Mouse (Mus musculus) kidney, adult 2 months (tissue): ENCODE results near the gene Scml4. TPM values are rescaled to one million over a fixed set of nuclear protein-coding genes. Genes with fewer than 3 reads are reported as not detected.
A peak's percentile ranks its signal among the peaks of the same experiment; 100 is the strongest.

Experiments used
- DNase-seq: peaks from one replicate; pipeline ENCODE4 v3.0.0; 2021
- H3K27ac ChIP-seq: fragments of 200-500 bp; 2 replicates; pipeline ENCODE4 v1.5.1; 2012; ENCODE audit warnings: low read depth, low read length, control low read depth, inconsistent platforms; ENCODE audit not compliant: insufficient read depth
- H3K27me3 ChIP-seq: fragments of 200-500 bp; replicated peaks from 2 replicates; pipeline ENCODE4 v1.6.1; 2012; ENCODE audit warnings: mild to moderate bottlenecking, moderate library complexity, low read length, inconsistent platforms; ENCODE audit not compliant: control insufficient read depth, insufficient read depth
- H3K36me3 ChIP-seq: fragments of 200-500 bp; 2 replicates; pipeline ENCODE4 v1.6.1; 2012; ENCODE audit warnings: mild to moderate bottlenecking, moderate library complexity, low read length, inconsistent platforms; ENCODE audit not compliant: control insufficient read depth, insufficient read depth
- H3K4me1 ChIP-seq: fragments of 200-500 bp; 2 replicates; pipeline ENCODE4 v1.6.1; 2011; ENCODE audit warnings: low read length; ENCODE audit not compliant: control insufficient read depth, insufficient read depth
- H3K4me3 ChIP-seq: fragments of 200-500 bp; 2 replicates; pipeline ENCODE4 v1.5.1; 2011; ENCODE audit warnings: mild to moderate bottlenecking, low read depth, low read length, control low read depth; ENCODE audit not compliant: insufficient read depth
- CTCF ChIP-seq: fragments of 200-500 bp; conservative IDR thresholded peaks from 2 replicates; pipeline ENCODE4 v1.5.1; 2011; ENCODE audit warnings: low read depth, mild to moderate bottlenecking, control low read depth, low read length, moderate library complexity, mixed read lengths; ENCODE audit not compliant: insufficient read depth, insufficient read length
- POLR2A ChIP-seq: fragments of 200-500 bp; IDR thresholded peaks from one replicate; pipeline ENCODE4 v1.6.1; 2011; ENCODE audit warnings: low read depth, low read length, control low read depth
- WGBS: fragments of 180-500 bp; shearing (Covaris S2); methylation state at CpG from one replicate; pipeline ENCODE4 v1.1.7; 2018; 5-methylcytosine and 5-hydroxymethylcytosine counted together
- polyA plus RNA-seq: library from polyadenylated mRNA; depleted of rRNA; stranded (reverse); fragments of >200 nt; gene quantifications from 2 replicates; pipeline ENCODE4 v1.2.3, GENCODE M21; 2012

Scml4 gene
- polyA plus RNA-seq, 1 experiment = 2.2 TPM

DNA sequence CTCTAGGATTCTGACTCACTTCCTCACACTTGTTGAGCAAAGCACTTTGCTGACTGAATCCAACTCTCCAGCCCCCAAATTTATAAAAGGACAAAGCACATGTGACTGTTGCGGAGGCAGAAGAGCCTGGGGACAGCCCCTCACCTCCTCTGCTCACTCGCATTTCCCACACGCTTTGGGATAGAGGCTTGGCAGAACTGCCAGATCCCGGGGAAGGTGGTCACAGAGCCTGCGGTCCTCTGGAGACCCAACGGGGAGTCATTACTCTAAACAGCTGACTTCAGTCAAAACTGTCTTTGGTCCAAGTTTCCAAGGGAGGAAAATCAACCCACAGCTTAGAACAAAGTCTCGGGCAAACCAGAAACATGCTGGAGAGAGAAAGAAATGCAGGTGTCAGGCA lies 79.5 kb downstream of the Scml4 start:
- WGBS = 69% methylated on average over 7 of the region's 7 CpGs
- H3K27ac ChIP-seq = no peak overlapping the region
- no peaks in the 10 kb centered on the region for H3K27me3 ChIP-seq

DNA sequence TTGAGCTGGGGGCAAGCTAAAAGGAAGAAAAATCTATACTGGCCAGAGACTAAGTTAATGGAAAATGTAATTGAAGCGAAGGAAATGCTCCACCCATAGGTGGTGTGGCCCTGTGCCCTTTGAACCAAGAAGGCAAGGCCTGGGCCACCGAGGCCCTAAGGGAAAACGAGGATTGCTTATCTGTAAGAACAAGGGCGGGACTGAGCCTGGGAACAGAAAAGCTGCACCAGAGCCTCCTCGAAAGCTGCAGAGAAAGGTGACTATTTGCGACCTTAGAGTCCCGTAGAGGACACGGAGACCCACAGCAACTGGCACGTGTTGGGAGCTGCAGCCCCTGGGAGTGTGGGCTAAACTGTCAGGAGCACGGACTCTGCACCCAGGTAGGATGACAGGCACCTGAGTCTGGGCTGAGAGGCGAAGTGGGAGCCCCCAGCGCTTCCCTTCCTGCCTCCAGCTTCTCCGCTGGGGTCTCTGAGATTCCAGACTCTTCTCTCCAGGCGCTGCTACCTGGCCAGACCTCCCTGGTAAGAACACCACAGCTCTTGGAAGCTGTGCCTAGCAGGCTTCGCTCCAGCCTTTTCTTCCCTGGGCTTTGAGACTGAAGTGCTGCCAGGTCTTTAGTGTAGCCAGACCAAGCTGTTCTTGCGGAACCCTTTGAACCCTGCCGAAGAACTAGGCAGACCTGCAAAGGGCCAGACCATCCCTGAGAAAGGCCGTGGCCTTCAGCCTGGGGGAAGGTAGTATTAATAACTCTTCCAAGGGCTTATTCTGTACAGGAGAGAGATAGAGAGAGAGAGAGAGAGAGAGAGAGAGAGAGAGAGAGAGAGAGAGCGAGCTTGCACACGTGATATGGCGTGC lies 80.3 kb downstream of the Scml4 start:
- Histone ChIP-seq H3K36me3 (no peaks in the 10 kb centered on the region), H3K27ac (no peak overlapping the region), H3K27me3 (no peaks in the 10 kb centered on the region; the same call in 1 of the 2 replicates), H3K4me3 (no peak overlapping the region), H3K4me1 (no peaks in the 10 kb centered on the region)
- WGBS = 61% methylated on average over 21 of the region's 21 CpGs
- DNase-seq = peak; percentile 41
- TF ChIP-seq POLR2A (no peak), CTCF (no peak)

More for the DNA sequence above, 79.5 kb downstream of the Scml4 start:
- TF ChIP-seq POLR2A (no peak), CTCF (no peak)
- DNase-seq = no peak
- Histone ChIP-seq H3K36me3 (no peaks in the 10 kb centered on the region), H3K4me3 (no peak overlapping the region), H3K4me1 (no peaks in the 10 kb centered on the region)

DNA sequence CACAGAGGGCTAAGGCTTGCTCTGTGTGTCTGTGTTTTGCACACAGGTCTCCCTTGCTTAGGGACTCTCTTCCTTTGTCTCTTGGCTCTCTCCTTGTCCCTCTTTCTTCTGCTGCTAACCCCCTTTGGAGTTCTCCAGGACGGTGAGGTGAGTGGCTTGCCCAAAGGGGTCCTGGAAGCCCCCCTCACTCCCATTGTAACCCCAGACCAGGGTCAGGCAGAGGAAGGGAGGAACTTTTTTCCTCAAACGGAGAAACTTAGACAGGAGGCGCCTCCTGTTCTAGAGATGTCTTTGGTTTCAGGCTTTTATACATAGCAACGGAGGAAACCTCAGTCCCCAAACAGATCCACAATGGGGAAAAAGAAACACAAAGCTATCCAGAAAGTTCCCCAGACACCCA lies 81.1 kb downstream of the Scml4 start:
- WGBS = 68% methylated on average over 4 of the region's 4 CpGs
- H3K27ac ChIP-seq = no peak overlapping the region
- no peak for DNase-seq
- no peak for TF ChIP-seq POLR2A
- TF ChIP-seq CTCF = no peak
- no peaks in the 10 kb centered on the region for H3K4me1 ChIP-seq
- no peaks in the 10 kb centered on the region; the same call in 1 of the 2 replicates for H3K27me3 ChIP-seq
- H3K4me3 ChIP-seq = no peak overlapping the region
- H3K36me3 ChIP-seq = no peaks in the 10 kb centered on the region

DNA sequence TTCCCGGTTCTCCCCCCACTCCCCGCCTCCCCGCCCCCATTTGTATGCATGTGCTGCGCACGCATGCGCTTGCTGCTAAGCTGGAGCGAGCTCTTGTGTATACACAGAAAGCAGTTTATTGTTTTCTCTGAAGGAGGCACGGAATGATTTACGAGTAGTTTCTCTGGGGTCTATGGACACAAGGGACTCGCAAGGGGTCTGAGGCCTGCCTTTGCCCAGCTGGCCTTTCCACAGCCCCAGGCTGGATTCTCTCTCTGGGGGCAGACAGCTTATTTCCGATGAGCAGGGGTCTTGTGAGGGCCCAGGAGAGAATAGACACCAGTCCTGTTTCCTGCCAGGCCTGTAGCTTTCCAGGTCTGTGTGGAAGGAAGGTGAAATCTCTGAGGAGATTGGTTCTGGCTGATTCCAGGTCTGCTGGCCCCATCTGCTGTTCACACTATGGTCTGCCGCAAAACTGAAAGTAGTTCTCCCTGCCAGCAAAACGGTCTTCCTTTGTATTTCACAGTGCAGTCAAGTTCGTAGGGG lies 81.6 kb downstream of the Scml4 start:
- DNase-seq = peak; percentile 68
- no peaks in the 10 kb centered on the region; the same call in 1 of the 2 replicates for H3K27me3 ChIP-seq
- TF ChIP-seq POLR2A = no peak
- TF ChIP-seq CTCF = peak; percentile 70
- H3K27ac ChIP-seq = no peak overlapping the region
- WGBS = 59% methylated on average over 14 of the region's 14 CpGs
- H3K4me1 ChIP-seq = no peaks in the 10 kb centered on the region
- H3K4me3 ChIP-seq = peak overlapping the region; percentile 27
- H3K36me3 ChIP-seq = no peaks in the 10 kb centered on the region

DNA sequence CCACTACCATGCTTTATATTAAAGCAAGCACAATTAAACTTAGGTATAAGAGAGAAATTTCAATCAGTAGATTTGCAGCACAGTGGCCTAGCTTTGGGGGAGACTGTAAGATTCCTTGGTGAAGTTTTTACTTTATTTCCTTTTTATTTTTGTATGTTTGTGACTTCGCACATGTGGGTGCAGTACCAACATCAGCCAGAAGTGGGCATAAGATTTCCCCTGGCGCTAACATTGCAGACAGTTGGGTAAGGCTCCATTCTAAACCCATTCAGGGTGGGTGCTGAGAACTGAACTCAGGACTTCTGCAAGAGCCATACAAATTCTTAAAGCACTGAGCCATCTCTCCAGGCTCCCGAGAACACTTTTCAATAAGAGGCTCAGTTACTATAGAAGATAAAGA lies 82.1 kb downstream of the Scml4 start:
- no peaks in the 10 kb centered on the region for H3K36me3 ChIP-seq
- no peak for DNase-seq
- no peaks in the 10 kb centered on the region; the same call in 1 of the 2 replicates for H3K27me3 ChIP-seq
- no peaks in the 10 kb centered on the region for H3K4me1 ChIP-seq
- TF ChIP-seq CTCF = 0 out of 2 replicates have a peak, but pooled peaks have one; percentile 22
- no peak for TF ChIP-seq POLR2A
- WGBS = 98% methylated on average over 3 of the region's 3 CpGs
- no peak overlapping the region for H3K27ac ChIP-seq
- no peak overlapping the region for H3K4me3 ChIP-seq

DNA sequence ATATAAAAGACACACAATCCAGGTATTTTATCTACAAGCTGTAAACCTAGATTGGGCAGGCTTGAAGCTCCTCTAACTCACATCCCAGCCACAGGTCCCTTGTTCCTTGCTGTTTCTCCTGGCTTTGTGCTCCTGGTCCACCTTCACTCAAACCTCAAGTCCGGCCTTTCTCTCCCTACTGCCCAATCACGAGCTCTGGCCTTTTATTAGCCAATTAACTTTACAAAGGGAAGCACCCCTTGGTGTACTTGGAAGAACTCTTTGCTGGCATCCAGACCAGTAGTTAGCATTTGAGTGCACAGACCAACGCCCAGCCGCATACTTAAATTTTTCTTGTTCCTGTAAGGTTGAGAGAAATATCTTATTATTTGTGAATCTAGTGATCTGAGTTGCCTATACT lies 85.1 kb downstream of the Scml4 start:
- TF ChIP-seq POLR2A (no peak), CTCF (no peak)
- WGBS = 69% methylated on average over 4 of the region's 4 CpGs
- H3K4me3 ChIP-seq = no peak overlapping the region
- H3K27ac ChIP-seq = no peak overlapping the region
- DNase-seq = no peak
- H3K27me3 ChIP-seq = no peaks in the 10 kb centered on the region; the same call in 1 of the 2 replicates
- no peaks in the 10 kb centered on the region for H3K36me3 ChIP-seq
- 0 out of 2 replicates have a peak, but pooled peaks cover 3% of the 10 kb centered on the region for H3K4me1 ChIP-seq

DNA sequence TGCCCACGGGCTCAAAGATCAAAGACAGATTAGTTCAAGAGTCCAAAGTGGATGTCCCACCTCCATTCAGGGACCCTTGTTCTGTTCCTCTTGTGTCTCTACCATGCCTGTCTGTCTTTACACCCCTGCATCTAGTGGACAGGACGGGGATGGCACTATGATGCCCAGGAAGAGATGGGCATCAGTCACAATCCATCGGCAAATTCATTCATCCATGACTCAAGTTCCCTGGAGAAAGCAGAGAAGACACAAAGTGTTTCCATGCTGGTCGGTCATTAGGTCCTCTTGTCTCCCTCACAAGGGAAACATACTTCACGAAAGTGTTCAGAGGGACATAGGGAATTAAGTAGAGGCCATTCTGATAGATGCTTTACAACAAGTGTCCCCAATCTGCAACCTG lies 87.2 kb downstream of the Scml4 start:
- H3K36me3 ChIP-seq = no peaks in the 10 kb centered on the region
- no peaks in the 10 kb centered on the region; the same call in 1 of the 2 replicates for H3K27me3 ChIP-seq
- 78% methylated on average over 5 of the region's 5 CpGs for WGBS
- no peak for TF ChIP-seq POLR2A
- no peak for TF ChIP-seq CTCF
- no peak for DNase-seq
- 0 out of 2 replicates have a peak, but pooled peaks cover 3% of the 10 kb centered on the region for H3K4me1 ChIP-seq
- H3K27ac ChIP-seq = no peak overlapping the region
- H3K4me3 ChIP-seq = no peak overlapping the region
